Comparison of ENCODE assay signal across 22 mouse cellular contexts in genomic region chr13:89814543-89814942, GRCm38 (mm10).
A peak's percentile ranks its signal among the peaks of the same experiment; 100 is the strongest.
DNase-seq lines count a peak whose midpoint lies in the region; ATAC-seq and TF ChIP-seq lines count a peak whose summit lies in the region.
"Had no signal": no experiment of that assay in that cellular context is flagged by ENCODE, and none has a peak within 500 bp of the region (broad histone marks: within the 10 kb centered on the region; RNA-seq: fewer than 3 reads in every experiment).

No protein-coding gene starts in this region.

- no peak overlapping the region for H3K4me2 ChIP-seq in forebrain, embryonic 11.5 days (ENCODE audit: low read depth, low read length, severe bottlenecking)
- no peak overlapping the region for H3K4me2 ChIP-seq in forebrain, embryonic 16.5 days (ENCODE audit: low read length)
- H3K4me2 ChIP-seq in forebrain, embryonic 13.5 days = no peak overlapping the region
- no peak overlapping the region for H3K4me2 ChIP-seq in forebrain, postnatal 0 days (ENCODE audit: low read depth)
- no peak overlapping the region for H3K4me2 ChIP-seq in liver, embryonic 12.5 days
- H3K4me2 ChIP-seq: embryonic facial prominence, embryonic 12.5 days had no signal

- 23% methylated on average over 2 of the region's 2 CpGs for WGBS in forebrain, embryonic 11.5 days
- WGBS in forebrain, embryonic 16.5 days = 9% methylated on average over 2 of the region's 2 CpGs
- 14% methylated on average over 2 of the region's 2 CpGs for WGBS in forebrain, embryonic 13.5 days
- WGBS in forebrain, postnatal 0 days = 16% methylated on average over 2 of the region's 2 CpGs
- WGBS in liver, embryonic 12.5 days (ENCODE audit: insufficient replicate concordance) = 64% methylated on average over 2 of the region's 2 CpGs

- no peak for TF ChIP-seq CTCF in forebrain, postnatal 0 days (IDR thresholded peaks at IDR 0.05; ENCODE audit: low read depth)

- H3K27ac ChIP-seq in forebrain, embryonic 11.5 days (ENCODE audit: low read depth, low read length) = no peak overlapping the region
- no peak overlapping the region for H3K27ac ChIP-seq in forebrain, embryonic 16.5 days (ENCODE audit: low read length)
- no peak overlapping the region for H3K27ac ChIP-seq in forebrain, embryonic 13.5 days
- no peak overlapping the region for H3K27ac ChIP-seq in forebrain, postnatal 0 days (ENCODE audit: low read depth, low read length)
- H3K27ac ChIP-seq in liver, embryonic 12.5 days = no peak overlapping the region
- H3K27ac ChIP-seq: embryonic facial prominence, embryonic 10.5 days; embryonic facial prominence, embryonic 12.5 days had no signal

- H3K9ac ChIP-seq in forebrain, embryonic 11.5 days (ENCODE audit: low read length) = no peak overlapping the region
- H3K9ac ChIP-seq in forebrain, embryonic 16.5 days (replicated peaks; ENCODE audit: low read depth, low read length) = no peak overlapping the region
- no peak overlapping the region for H3K9ac ChIP-seq in forebrain, embryonic 13.5 days
- H3K9ac ChIP-seq in forebrain, postnatal 0 days = no peak overlapping the region
- H3K9ac ChIP-seq in liver, embryonic 12.5 days = no peak overlapping the region
- H3K9ac ChIP-seq: embryonic facial prominence, embryonic 12.5 days had no signal

- H3K9me3 ChIP-seq in forebrain, embryonic 11.5 days (ENCODE audit: control insufficient read depth, low read length) = no peaks in the 10 kb centered on the region
- no peaks in the 10 kb centered on the region for H3K9me3 ChIP-seq in forebrain, embryonic 16.5 days (ENCODE audit: control insufficient read depth, low read length)
- H3K9me3 ChIP-seq in forebrain, embryonic 13.5 days (replicated peaks) = no peaks in the 10 kb centered on the region
- no peaks in the 10 kb centered on the region for H3K9me3 ChIP-seq in forebrain, postnatal 0 days (ENCODE audit: low read length)
- H3K9me3 ChIP-seq in liver, embryonic 12.5 days (replicated peaks) = no peaks in the 10 kb centered on the region
- H3K9me3 ChIP-seq: embryonic facial prominence, embryonic 10.5 days; embryonic facial prominence, embryonic 12.5 days; G1E had no signal

- no peak overlapping the region for H3K4me3 ChIP-seq in forebrain, embryonic 11.5 days (ENCODE audit: low read depth, low read length)
- no peak overlapping the region for H3K4me3 ChIP-seq in forebrain, embryonic 16.5 days (replicated peaks; ENCODE audit: low read length)
- no peak overlapping the region for H3K4me3 ChIP-seq in forebrain, embryonic 13.5 days
- no peak overlapping the region for H3K4me3 ChIP-seq in forebrain, postnatal 0 days (ENCODE audit: low read depth, low read length)
- H3K4me3 ChIP-seq in liver, embryonic 12.5 days = no peak overlapping the region
- H3K4me3 ChIP-seq: embryonic facial prominence, embryonic 10.5 days; embryonic facial prominence, embryonic 12.5 days had no signal

- 0 out of 2 replicates have a peak, but pooled peaks have one; percentile 49 for ATAC-seq in forebrain, embryonic 11.5 days (replicated peaks; ENCODE audit: low FRiP score)
- no peak for ATAC-seq in forebrain, embryonic 16.5 days
- peak; percentile 51; the same call in 1 of the 2 replicates for ATAC-seq in forebrain, embryonic 13.5 days
- no peak for ATAC-seq in forebrain, postnatal 0 days
- no peak for ATAC-seq in liver, embryonic 12.5 days
- ATAC-seq: CD4-positive, CD25-positive, alpha-beta regulatory T cell, adult 4 months had no signal

- no peaks in the 10 kb centered on the region for H3K36me3 ChIP-seq in forebrain, embryonic 11.5 days (ENCODE audit: control insufficient read depth, insufficient read depth, low read length)
- no peaks in the 10 kb centered on the region for H3K36me3 ChIP-seq in forebrain, embryonic 16.5 days (ENCODE audit: control insufficient read depth, insufficient read depth)
- H3K36me3 ChIP-seq in forebrain, embryonic 13.5 days (ENCODE audit: poor library complexity, severe bottlenecking) = no peaks in the 10 kb centered on the region
- no peaks in the 10 kb centered on the region for H3K36me3 ChIP-seq in forebrain, postnatal 0 days (ENCODE audit: insufficient read depth)
- H3K36me3 ChIP-seq in liver, embryonic 12.5 days = no peaks in the 10 kb centered on the region
- H3K36me3 ChIP-seq: embryonic facial prominence, embryonic 10.5 days; embryonic facial prominence, embryonic 12.5 days; G1E had no signal

- intact Hi-C loops in left cerebral cortex, postnatal 10 days (cut with DNase I) = no loop called here

- H3K27me3 ChIP-seq in forebrain, embryonic 11.5 days (ENCODE audit: control insufficient read depth, insufficient read depth, low read length) = no peaks in the 10 kb centered on the region
- no peaks in the 10 kb centered on the region for H3K27me3 ChIP-seq in forebrain, embryonic 16.5 days (replicated peaks; ENCODE audit: control insufficient read depth, insufficient read depth, low read length)
- no peaks in the 10 kb centered on the region for H3K27me3 ChIP-seq in forebrain, embryonic 13.5 days
- H3K27me3 ChIP-seq in forebrain, postnatal 0 days (ENCODE audit: insufficient read depth, low read length) = no peaks in the 10 kb centered on the region
- no peaks in the 10 kb centered on the region for H3K27me3 ChIP-seq in liver, embryonic 12.5 days (replicated peaks)
- H3K27me3 ChIP-seq: CH12.LX; embryonic facial prominence, embryonic 12.5 days had no signal

- DNase-seq in forebrain, embryonic 11.5 days (ENCODE audit: low spot score) = no peak
- no peak for DNase-seq in forebrain, postnatal 0 days
- peak; percentile 70 for DNase-seq in Muller cell, postnatal 12 days (ENCODE audit: inconsistent ontology term)
- peak; percentile 12 for DNase-seq in retina, embryonic 14.5 days (ENCODE audit: low spot score)
- DNase-seq in left cerebral cortex, postnatal 10 days (ENCODE audit: extremely low spot score in 1 of 2, low spot score in 2 of 2) = no peak
- DNase-seq: adrenal gland, adult 2 months; adrenal gland, postnatal 10 days; adrenal gland, postnatal 25 days; B cell, adult 2 months; cerebellum, adult 11-12 months; cerebellum, adult 2 months; cerebellum, adult 9-10 months; cerebellum, postnatal 10 days; cerebellum, postnatal 25 days had no signal

- H3K4me1 ChIP-seq in forebrain, embryonic 11.5 days (replicated peaks; ENCODE audit: control insufficient read depth, insufficient read depth, low read length) = no peaks in the 10 kb centered on the region
- no peaks in the 10 kb centered on the region for H3K4me1 ChIP-seq in forebrain, embryonic 16.5 days (replicated peaks; ENCODE audit: control insufficient read depth, insufficient read depth, low read length)
- H3K4me1 ChIP-seq in forebrain, embryonic 13.5 days = no peaks in the 10 kb centered on the region
- no peaks in the 10 kb centered on the region for H3K4me1 ChIP-seq in forebrain, postnatal 0 days (ENCODE audit: insufficient read depth)
- H3K4me1 ChIP-seq in liver, embryonic 12.5 days = peaks cover 17% of the 10 kb centered on the region; the same call in 1 of the 2 replicates
- H3K4me1 ChIP-seq: embryonic facial prominence, embryonic 10.5 days; embryonic facial prominence, embryonic 12.5 days had no signal

Comparison
In these comparisons a context has a peak if more than half of its experiments do, and no peak if none do; other contexts are left out.
1. ATAC-seq: peak in forebrain, embryonic 11.5 days (single experiment) and forebrain, embryonic 13.5 days (single experiment); none in forebrain, embryonic 16.5 days (single experiment), forebrain, postnatal 0 days (single experiment) and liver, embryonic 12.5 days (single experiment).
2. DNase-seq: peak in Muller cell, postnatal 12 days (single experiment) and retina, embryonic 14.5 days (single experiment); none in forebrain, embryonic 11.5 days (single experiment), forebrain, postnatal 0 days (single experiment) and left cerebral cortex, postnatal 10 days (0 of 2).